Mouse (Mus musculus): ENCODE results near the gene Afap1l2.

GRCm38 (mm10) chr19:56946277-56946676 lies 61.8 kb downstream of the Afap1l2 start:
- TF ChIP-seq MAFK (IDR thresholded peaks at IDR 0.05; ENCODE audit: insufficient read depth, low read depth, low read length) (no peak), ZC3H11A (IDR thresholded peaks at IDR 0.05; ENCODE audit: borderline replicate concordance, low read depth, low read length) (no peak), HCFC1 (IDR thresholded peaks at IDR 0.05; ENCODE audit: borderline replicate concordance, insufficient read depth, low read length) (no peak), ZNF384 (IDR thresholded peaks at IDR 0.05; ENCODE audit: low read depth, low read length) (no peak), CHD2 (IDR thresholded peaks at IDR 0.05; ENCODE audit: low read depth, low read length) (no peak)
